Mouse (Mus musculus): ENCODE measurements around the gene Mpdz. TPM values are rescaled to one million over a fixed set of nuclear protein-coding genes. Genes with fewer than 3 reads are reported as not detected.

Gene Mpdz
- total RNA-seq, 2 experiments from 2014 or later = 53.9 to 55.4 TPM

DNA sequence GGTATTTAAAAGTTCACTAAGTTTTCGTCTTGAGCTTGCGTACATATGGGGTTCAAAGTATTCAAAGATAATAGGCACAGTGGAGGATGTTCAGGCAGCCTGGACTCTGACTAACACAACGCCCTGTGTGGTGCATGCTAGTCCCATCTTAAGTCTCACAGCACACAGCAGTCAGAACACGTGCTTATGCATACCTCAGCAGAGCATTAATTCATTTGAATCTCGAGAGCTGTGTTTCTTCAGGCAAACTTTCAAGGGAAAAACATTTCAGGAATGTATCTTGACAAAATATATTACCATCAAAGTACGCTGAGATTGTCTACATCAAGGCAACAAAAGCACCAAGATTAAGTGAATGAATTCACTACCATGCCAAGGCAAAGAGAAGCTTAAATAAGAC, 45.7 kb downstream of the Mpdz start:
- DNase-seq (ENCODE audit: low spot score in 2 of 2) = no peak

- DNase-seq (ENCODE audit: low spot score in 2 of 2) = no peak
Observed at GRCm38 (mm10) chr4:81392869-81393268, 49.7 kb downstream of the Mpdz start.

GRCm38 (mm10) chr4:81389263-81389662, 53.4 kb downstream of the Mpdz start:
- no peak for DNase-seq (ENCODE audit: low spot score in 2 of 2)

DNA sequence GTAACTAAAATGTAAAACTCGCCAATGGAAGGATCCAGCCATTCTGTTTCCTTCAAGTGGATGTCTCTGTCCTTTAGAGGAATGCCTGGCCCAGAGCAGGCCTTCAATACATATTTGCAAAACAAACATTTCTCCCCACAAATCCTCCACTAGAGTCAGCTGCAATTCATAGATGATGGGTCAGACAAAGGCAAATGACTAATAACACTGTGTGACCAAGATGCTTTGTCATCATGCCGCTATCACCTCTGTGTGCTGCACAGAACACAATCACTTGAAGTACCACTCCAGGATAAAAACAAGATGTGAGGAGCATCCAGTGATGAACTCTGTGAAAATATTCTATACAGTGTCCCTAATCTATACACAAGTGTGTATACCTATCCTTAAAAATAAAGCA, 55.0 kb downstream of the Mpdz start:
- DNase-seq (ENCODE audit: low spot score in 2 of 2) = no peak

GRCm38 (mm10) chr4:81372355-81372754, 70.3 kb downstream of the Mpdz start:
- no peak for DNase-seq (ENCODE audit: low spot score in 2 of 2)

- no peak for DNase-seq (ENCODE audit: low spot score in 2 of 2)
Observed at GRCm38 (mm10) chr4:81351368-81351767, 91.2 kb downstream of the Mpdz start.

GRCm38 (mm10) chr4:81348646-81349045, 94.0 kb downstream of the Mpdz start:
- no peak for DNase-seq (ENCODE audit: low spot score in 2 of 2)

DNA sequence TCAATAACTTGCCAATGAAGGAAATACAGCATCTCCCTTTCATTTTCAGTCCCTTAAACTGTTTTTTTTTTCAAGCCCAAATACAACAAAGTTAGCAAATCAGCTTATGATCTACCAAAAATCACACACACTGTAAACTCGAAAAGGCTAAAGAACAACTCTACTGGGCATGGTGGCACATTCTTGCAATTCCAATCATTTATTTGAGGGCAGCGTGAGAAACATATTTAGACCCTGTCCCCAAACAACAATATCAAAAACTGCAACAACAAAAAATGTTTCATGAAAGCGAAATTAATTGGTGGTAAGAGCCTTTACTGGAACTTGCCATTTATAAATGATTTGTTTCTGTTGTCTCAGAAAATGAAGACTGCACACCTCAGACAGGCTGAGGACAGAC, 97.5 kb downstream of the Mpdz start:
- no peak for DNase-seq (ENCODE audit: low spot score in 2 of 2)

DNA sequence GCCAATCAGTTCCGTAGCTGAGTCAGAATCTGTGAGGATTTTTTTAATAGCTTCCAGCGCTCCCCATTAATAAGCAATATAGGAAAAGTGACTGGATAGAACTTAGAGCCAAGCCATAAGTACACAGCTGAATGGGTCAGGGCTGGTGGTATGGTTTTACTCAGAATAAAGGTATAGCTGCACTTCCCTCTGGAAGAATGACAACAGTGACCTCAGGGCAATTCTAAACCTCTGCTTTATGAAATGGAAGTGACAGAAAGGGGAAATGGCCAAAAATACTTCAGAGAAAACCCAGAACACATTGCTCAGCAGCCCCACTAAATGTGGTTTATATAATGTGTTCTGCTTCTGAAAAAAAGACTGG, 109.0 kb downstream of the Mpdz start:
- no peak for DNase-seq (ENCODE audit: low spot score in 2 of 2)

DNA sequence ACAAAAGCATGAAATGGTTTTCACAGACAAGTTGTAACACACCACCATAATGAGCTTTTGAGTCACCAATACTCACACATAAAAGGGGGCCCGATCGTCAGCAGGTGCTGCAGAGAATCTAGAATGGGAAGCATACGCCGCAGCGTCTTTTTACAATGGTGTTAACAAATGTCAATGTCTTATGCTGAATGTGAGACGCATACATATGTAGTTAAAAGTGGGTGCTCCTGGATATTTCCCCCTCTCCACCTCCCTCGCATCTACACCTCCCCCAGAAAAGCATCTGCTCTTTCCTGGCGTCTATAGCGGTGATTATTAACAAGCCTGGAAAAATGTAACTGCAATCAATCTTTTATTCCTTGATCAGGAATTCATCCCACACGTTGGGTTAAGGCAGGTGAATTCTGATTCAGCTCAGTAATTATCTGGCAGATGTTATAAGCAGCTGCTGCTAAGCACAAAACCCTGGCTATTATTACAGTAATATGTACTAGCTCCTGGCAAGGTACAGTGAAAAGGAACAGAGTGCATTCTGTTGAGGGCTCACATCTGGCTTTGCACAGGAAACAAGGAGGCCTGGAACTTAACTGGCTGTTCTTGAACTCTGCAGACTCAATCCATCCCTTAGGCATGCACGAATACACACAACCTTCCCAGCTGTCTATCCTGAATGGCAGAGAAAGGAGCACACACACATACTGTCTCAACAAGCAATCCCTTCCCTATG, 109.6 kb downstream of the Mpdz start:
- DNase-seq (ENCODE audit: low spot score in 2 of 2) = peak; percentile 57 to 70

DNA sequence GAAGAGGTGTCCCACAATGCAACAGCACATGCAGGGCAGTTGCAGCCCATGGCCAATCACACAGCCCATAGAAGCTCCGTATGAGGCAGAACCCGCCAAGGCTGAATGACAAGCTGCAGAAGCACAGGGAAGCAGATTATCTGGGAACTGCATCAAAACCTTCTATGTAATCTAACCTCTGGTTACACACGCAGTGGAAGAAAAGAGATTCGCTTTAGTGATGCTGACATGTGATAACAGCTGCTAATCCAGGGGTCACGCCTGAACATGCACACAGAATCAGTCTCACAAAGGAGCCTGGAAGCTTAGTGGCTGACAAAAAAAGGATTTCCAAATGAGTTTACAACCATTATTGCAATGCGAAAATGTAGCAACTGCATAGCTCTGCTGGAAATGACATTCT, 110.2 kb downstream of the Mpdz start:
- DNase-seq (ENCODE audit: low spot score in 2 of 2) = peak in 1 of 2 experiments; percentile 19

DNA sequence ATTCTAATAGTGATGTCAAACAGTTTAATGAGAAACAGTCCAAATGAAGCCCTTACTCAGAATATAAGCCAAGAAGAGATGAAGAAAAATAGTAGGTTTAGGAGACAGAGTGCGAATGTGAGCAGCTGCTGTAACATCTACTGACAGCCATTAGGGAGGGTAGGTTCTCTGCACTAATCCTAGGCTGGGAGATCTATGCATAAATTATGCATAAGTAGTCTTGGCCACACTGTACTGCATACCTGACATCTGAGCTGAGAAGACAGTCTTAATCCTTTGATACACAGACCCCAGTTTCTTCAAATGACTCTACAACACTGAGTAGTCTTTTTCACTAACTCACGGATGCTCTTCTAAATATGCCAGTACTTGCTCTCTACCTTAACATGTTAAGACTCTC, 114.9 kb downstream of the Mpdz start:
- DNase-seq (ENCODE audit: low spot score in 2 of 2) = no peak

- no peak for DNase-seq (ENCODE audit: low spot score in 2 of 2)
Observed at GRCm38 (mm10) chr4:81323853-81324252, 118.8 kb downstream of the Mpdz start.

DNA sequence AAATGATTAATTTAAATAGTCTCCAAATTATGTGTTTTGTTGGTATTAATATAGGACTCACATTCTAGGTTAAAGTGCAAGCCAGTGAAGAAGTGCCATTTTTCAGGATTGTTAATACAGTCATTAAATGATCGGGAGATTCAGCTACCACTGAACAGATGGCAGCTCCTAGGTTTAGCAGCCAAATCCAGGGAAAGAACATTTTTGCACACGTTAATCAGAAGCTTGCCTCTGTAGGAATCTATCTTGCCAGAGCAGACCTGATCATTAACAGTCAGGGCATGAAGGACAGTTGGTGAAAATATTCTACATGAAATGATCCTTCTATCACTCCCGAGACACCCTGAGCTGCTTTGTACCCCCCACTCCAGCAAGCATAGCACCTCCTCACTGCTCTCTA, 120.4 kb downstream of the Mpdz start:
- DNase-seq (ENCODE audit: low spot score in 2 of 2) = peak; percentile 23 to 80

DNA sequence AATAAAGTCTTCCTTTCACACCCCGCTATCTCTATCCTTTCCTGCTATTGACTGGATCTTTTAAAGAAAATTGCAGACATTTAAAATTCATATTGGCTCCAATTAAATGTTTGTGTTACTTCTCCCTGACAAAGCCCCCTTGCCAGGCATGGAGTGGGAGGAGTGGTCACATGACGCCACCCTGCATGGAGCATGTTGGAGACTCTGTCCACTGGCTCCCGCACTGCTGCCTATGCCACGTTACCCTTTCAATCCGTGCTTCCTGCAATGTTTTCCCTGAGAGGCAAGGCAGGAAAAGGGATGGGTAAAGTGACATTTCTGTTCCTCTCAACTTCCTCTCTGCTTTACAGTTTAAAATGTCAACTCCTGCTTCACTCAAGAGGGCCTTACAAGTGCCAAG, 128.0 kb downstream of the Mpdz start:
- no peak for DNase-seq (ENCODE audit: low spot score in 2 of 2)

DNA sequence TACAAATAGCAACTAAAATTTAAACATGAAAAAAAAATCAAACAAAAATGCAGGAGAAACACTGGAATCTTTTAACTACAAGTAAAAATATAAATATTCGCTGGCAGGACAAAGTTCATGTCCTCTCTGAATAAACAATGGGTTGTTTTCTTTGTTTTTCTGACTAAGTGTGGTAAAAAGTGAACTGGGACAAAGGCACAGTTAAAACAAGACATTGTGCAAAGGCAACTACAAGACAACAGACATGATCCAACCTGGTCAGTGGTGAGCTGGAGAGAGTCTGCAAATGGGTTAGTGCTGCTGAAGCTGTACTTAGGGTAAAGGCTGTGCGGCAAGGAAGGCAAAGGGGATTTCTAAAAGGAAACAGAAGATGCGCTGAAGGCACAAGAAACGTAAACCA, 129.4 kb downstream of the Mpdz start:
- no peak for DNase-seq (ENCODE audit: low spot score in 2 of 2)

DNA sequence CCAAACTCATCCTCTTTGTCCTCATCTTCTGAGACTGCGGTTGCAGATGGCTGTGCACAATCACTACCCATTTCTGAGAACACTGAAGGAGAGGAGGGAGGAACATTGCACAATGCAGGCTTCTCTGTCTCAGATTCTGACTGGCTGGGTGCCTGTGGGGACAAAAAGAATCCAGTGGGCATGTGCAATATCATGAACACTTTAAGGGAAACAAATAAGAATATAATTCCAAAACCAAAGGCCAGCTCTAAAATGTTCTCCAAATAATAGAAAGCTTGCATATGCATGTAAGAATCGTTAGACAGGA, 132.5 kb downstream of the Mpdz start:
- DNase-seq (ENCODE audit: low spot score in 2 of 2) = no peak

GRCm38 (mm10) chr4:81309473-81310167, 133.0 kb downstream of the Mpdz start:
- no peak for DNase-seq (ENCODE audit: low spot score in 2 of 2)

- no peak for DNase-seq (ENCODE audit: low spot score in 2 of 2)
Observed at GRCm38 (mm10) chr4:81307596-81308265, 134.9 kb downstream of the Mpdz start.

GRCm38 (mm10) chr4:81302056-81302455, 140.6 kb downstream of the Mpdz start:
- DNase-seq (ENCODE audit: low spot score in 2 of 2) = no peak

GRCm38 (mm10) chr4:81298384-81298783, 144.2 kb downstream of the Mpdz start:
- no peak for DNase-seq (ENCODE audit: low spot score in 2 of 2)

DNA sequence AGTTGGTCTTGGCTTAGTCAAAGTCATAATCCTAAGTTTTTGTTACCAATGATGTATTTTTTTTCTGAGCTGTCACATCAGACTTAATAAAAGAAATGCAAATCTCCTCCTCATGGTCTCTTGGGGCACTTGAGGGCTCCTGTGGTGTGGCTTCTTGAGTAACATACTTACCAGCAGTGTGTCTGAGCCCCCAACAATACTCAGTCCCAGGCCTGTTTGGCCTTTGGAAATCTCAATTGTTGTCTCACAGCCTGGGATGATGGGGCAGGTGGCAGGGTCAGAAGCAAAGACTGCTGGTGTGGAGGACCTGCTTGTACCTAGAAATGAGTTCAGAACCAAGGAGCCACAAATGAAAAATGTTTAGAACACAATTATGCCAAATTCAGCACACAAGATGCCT, 149.3 kb downstream of the Mpdz start:
- no peak for DNase-seq (ENCODE audit: low spot score in 2 of 2)

GRCm38 (mm10) chr4:81285564-81285963, 157.1 kb downstream of the Mpdz start:
- DNase-seq (ENCODE audit: low spot score in 2 of 2) = no peak
